Mouse (Mus musculus): Measurements from ENCODE around the gene Alox5ap. TPM values are rescaled to one million over a fixed set of nuclear protein-coding genes. Genes with fewer than 3 reads are reported as not detected.

Alox5ap gene
- polyA plus RNA-seq (2015; fragmentation: Nextera tagmentation; extraction: Ambion mirVana) = 28.6 and 38.3 TPM in 2 replicates

DNA sequence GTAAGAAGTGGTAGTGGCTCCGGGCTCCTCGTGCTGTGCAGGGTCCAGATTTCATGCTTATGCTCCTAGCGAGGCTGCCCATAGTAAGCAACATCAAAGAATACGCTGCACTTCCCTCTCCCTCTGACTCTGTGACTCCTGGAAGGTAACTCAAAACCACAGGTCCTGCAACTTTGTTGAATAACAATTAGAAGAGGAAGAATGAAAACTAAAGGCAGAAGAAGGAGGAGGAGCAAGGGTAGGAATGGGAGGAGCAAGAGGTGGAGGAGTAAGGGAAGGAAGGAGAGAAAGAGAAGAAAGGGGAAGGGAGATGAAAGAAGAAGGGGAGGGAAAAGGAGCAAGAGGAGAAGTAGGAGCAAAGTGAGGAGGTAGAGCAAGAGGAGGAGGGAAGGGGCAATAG is at the start of gene Alox5ap:
Gene Alox5ap (plus strand): TSS at position 363 of the 400 bp plus-strand sequence.

Small RNAs within 50 kb of the gene (microRNA-seq; reads per million reads assigned to microRNA genes)
- not detected for gene Gm24105 (ENCODE audit: borderline replicate concordance, insufficient number of aligned reads)

Other genes with a start within 250 kb of the Alox5ap start
- 23.8 and 24.4 TPM in 2 replicates for gene Uspl1, start 80.4 kb upstream of the Alox5ap start, polyA plus RNA-seq (2015; fragmentation: Nextera tagmentation; extraction: Ambion mirVana)
- gene Hmgb1, start 80.3 kb upstream of the Alox5ap start, polyA plus RNA-seq (2015; fragmentation: Nextera tagmentation; extraction: Ambion mirVana) = 672 and 761 TPM in 2 replicates
- gene Medag, start 147.0 kb downstream of the Alox5ap start, polyA plus RNA-seq (2015; fragmentation: Nextera tagmentation; extraction: Ambion mirVana) = 3.9 TPM in 2 replicates
- gene Tex26, start 174.9 kb downstream of the Alox5ap start, polyA plus RNA-seq (2015; fragmentation: Nextera tagmentation; extraction: Ambion mirVana) = 0.50 and 0.76 TPM in 2 replicates

Measured in adrenal gland, postnatal 0 days (tissue).